Mouse (Mus musculus) frontal cortex, postnatal 25 days (tissue): ENCODE measurements around the gene Gga1.

Source experiments
- DNase-seq, 2 experiments: peaks; one replicate each; pipeline ENCODE4 v3.0.0; 2022; ENCODE audit warnings: low spot score in 2 of 2

Gene Gga1

GRCm38 (mm10) chr15:78914091-78914822 lies 37.3 kb downstream of the Gga1 start:
- DNase-seq: no peak

GRCm38 (mm10) chr15:78914823-78915659 lies 38.1 kb downstream of the Gga1 start:
- no peak for DNase-seq

- peak in 1 of 2 experiments; percentile 53 for DNase-seq
Observed at GRCm38 (mm10) chr15:78915660-78916017, 38.6 kb downstream of the Gga1 start.

GRCm38 (mm10) chr15:78916052-78916826 lies 39.2 kb downstream of the Gga1 start:
- no peak for DNase-seq

- DNase-seq: no peak
Observed at GRCm38 (mm10) chr15:78918126-78918525, 41.1 kb downstream of the Gga1 start.

GRCm38 (mm10) chr15:78919914-78920313 lies 42.9 kb downstream of the Gga1 start:
- no peak for DNase-seq

GRCm38 (mm10) chr15:78922700-78923099 lies 45.7 kb downstream of the Gga1 start:
- no peak for DNase-seq

GRCm38 (mm10) chr15:78923585-78923984 lies 46.6 kb downstream of the Gga1 start:
- no peak for DNase-seq

GRCm38 (mm10) chr15:78925129-78925528 lies 48.1 kb downstream of the Gga1 start:
- DNase-seq: no peak

- peak in 1 of 2 experiments; percentile 43 for DNase-seq
Observed at GRCm38 (mm10) chr15:78926021-78926919, 49.3 kb downstream of the Gga1 start, which contains the start of gene Lgals1. Gene Lgals1 (plus strand): TSS chr15:78926725.

- no peak for DNase-seq
Observed at GRCm38 (mm10) chr15:78927021-78927787, 50.2 kb downstream of the Gga1 start.

- DNase-seq: no peak
Observed at GRCm38 (mm10) chr15:78927788-78928457, 50.9 kb downstream of the Gga1 start.

- no peak for DNase-seq
Observed at GRCm38 (mm10) chr15:78928539-78928938, 51.5 kb downstream of the Gga1 start.

- no peak for DNase-seq
Observed at GRCm38 (mm10) chr15:78930192-78930706, 53.3 kb downstream of the Gga1 start.

- no peak for DNase-seq
Observed at GRCm38 (mm10) chr15:78930801-78931426, 53.9 kb downstream of the Gga1 start.

GRCm38 (mm10) chr15:78931577-78931976 lies 54.6 kb downstream of the Gga1 start:
- no peak for DNase-seq

GRCm38 (mm10) chr15:78934784-78935320 lies 57.9 kb downstream of the Gga1 start, which contains the start of gene Nol12:
Gene Nol12 (plus strand): TSS chr15:78934933.
- peak; percentile 84 to 87 for DNase-seq

GRCm38 (mm10) chr15:78936403-78936802 lies 59.4 kb downstream of the Gga1 start:
- DNase-seq: no peak

GRCm38 (mm10) chr15:78937311-78937710 lies 60.3 kb downstream of the Gga1 start:
- no peak for DNase-seq
